Mouse (Mus musculus) adrenal gland, adult 2 months (tissue): ENCODE results near the gene Taok1. TPM values are rescaled to one million over a fixed set of nuclear protein-coding genes. Genes with fewer than 3 reads are reported as not detected.

ENCODE experiments used
- DNase-seq: peaks from one replicate; pipeline ENCODE4 v3.0.0; 2021
- polyA plus RNA-seq: library from polyadenylated mRNA; depleted of rRNA; stranded (reverse); fragments of >200 nt; gene quantifications from 2 replicates; pipeline ENCODE4 v1.2.3, GENCODE M21; 2012
- total RNA-seq, 2 experiments: library from RNA; stranded (reverse); gene quantifications; 2 replicates each; pipeline ENCODE4 v1.2.3; 2021

The Taok1 gene
- total and polyA plus RNA-seq, 3 experiments = 2.8 to 51.0 (median 45.9) TPM

GRCm38 (mm10) chr11:77508068-77509021, 99.3 kb downstream of the Taok1 start:
- DNase-seq = peak; percentile 89

- no peak for DNase-seq
Observed at GRCm38 (mm10) chr11:77507426-77507825, 100.2 kb downstream of the Taok1 start.

GRCm38 (mm10) chr11:77506941-77507340, 100.7 kb downstream of the Taok1 start:
- DNase-seq = no peak

DNA sequence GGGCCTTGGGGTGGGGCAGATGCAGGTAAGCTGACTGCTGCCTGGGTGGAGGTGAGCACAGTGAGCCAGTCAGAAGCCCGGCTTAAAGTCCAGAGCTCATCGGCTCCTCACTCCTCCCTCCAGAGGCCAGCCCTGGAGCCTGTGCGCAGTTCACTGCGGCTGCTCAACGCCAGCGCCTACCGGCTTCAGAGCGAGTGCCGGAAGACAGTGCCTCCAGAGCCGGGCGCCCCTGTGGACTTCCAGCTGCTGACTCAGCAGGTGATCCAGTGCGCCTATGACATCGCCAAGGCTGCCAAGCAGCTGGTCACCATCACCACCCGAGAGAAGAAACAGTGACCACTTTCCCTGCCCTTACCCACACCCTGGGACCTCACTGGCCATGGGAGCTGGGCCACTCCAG, 101.3 kb downstream of the Taok1 start:
- no peak for DNase-seq

GRCm38 (mm10) chr11:77505291-77505980, 102.2 kb downstream of the Taok1 start:
- no peak for DNase-seq

GRCm38 (mm10) chr11:77504377-77504776, 103.2 kb downstream of the Taok1 start:
- DNase-seq = no peak

DNA sequence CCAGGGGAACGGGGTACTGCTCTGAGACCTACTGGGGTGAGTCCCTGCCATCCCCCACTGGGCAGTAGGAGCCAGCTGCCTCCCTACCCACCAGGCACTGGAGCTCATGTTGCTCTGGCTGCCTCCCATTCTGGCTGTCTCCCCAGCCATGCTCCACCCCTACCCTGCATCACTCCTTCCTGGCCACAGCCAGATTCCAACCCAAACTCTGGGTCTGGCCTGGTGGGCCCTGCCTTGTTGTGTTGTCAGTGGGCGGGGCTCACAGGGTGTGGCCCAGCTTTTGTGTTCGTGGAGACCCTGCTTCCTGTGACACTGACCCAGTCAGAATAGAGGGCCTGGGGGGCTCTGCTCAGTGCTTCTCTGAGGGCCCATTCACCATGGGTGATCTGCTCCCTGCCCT, 104.1 kb downstream of the Taok1 start:
- DNase-seq = no peak

GRCm38 (mm10) chr11:77502481-77502880, 105.1 kb downstream of the Taok1 start:
- no peak for DNase-seq

GRCm38 (mm10) chr11:77501971-77502370, 105.6 kb downstream of the Taok1 start:
- DNase-seq = no peak

DNA sequence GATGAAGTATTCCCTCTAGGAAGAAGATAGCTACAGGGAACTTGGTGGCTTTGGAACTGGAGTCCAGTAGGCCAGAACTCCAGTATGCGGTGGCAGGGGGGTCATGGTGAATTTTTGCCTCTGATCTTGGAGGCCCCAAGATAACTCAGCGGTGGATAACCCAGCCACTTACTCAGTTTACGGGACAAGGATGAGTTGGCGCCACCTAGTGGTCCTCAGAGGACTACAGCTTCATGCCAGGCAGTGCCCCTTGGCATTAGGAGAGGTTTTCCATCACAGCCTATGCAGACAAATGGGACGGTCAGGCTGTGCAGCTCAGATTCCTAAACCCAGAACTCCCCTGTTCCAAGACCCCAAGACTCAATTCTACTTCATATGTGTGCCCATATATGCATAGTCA, 106.2 kb downstream of the Taok1 start:
- DNase-seq = peak; percentile 76

DNA sequence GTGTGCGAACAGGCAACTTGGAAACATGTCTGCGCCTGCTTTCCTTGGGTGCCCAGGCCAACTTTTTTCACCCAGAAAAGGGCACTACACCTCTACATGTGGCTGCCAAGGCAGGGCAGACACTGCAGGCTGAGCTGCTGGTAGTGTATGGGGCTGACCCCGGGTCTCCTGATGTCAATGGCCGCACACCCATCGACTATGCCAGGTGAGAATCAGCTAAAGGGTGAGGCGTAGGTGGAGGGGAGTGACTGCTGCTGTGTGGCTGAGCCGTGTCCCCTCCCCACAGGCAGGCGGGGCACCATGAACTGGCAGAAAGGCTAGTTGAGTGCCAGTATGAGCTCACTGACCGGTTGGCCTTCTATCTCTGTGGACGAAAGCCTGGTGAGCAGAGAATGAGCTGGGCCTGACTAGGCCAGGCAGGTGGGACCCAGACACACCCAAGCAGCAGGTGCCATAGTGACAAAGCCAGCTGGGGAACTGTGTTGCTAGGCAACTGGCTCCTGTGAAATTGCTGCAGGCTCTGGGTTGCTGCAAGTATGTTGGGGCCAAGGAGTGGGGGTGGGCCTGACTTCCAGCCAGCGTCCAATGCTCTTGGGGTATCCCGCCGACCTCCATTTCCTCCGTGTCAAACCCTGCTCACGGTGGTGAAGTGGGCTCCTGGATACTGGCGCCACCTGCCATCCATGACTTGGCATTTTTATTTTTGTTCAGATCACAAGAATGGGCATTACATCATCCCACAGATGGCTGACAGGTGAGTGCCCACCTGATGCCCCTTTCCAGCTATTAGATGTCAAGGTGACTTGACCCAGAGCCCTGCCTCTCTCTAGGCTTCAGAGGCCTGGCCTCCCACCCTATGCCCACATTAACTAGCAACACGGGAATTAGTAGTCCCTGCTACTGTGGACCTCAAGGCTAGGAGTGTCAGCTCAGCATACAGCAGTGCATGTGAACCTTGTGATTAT, 107.0 kb downstream of the Taok1 start:
- no peak for DNase-seq

- DNase-seq = no peak
Observed at GRCm38 (mm10) chr11:77499354-77499753, 108.3 kb downstream of the Taok1 start.

GRCm38 (mm10) chr11:77498261-77499139, 109.1 kb downstream of the Taok1 start:
- DNase-seq = no peak

DNA sequence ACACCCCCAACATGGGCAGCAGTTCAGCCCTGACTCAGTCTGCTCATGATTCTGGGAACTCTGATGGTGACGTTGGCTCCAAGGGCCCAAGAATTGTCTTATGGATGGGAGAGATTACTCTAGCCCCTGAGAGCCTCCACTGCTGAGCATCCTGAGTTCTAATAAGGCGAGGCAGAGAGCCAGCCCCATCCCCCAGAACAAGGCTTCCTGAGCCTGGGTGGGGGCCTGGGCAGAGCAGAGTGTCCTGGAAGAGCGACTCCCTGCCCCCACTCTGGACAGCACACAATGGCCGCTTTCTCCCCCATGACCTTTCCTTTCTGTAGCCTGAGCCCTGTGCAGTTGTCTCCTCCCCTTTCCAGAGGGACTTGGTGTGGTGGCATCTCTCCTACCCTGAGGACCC, 109.8 kb downstream of the Taok1 start:
- no peak for DNase-seq

- peak; percentile 79 for DNase-seq
Observed at GRCm38 (mm10) chr11:77497341-77497756, 110.3 kb downstream of the Taok1 start.

DNA sequence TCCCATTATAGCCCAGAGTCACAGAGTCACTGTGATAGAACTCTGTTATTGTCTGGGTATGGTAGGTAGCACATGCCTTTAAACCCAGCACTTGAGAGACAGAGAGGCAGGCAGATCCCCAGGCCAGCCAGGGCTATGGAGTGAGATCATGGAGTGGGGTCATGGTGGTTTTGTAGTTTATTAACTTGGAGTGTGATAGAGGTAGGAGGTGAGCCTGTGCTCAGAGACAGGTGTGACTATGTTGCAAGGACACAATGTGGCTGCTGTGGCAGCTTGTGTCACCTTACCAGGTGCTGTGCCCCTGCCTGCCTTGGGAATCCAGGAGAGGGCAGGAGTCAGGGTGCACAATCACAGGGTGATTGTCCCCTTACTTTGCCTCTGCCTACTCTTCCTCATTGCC, 112.1 kb downstream of the Taok1 start:
- DNase-seq = no peak

DNA sequence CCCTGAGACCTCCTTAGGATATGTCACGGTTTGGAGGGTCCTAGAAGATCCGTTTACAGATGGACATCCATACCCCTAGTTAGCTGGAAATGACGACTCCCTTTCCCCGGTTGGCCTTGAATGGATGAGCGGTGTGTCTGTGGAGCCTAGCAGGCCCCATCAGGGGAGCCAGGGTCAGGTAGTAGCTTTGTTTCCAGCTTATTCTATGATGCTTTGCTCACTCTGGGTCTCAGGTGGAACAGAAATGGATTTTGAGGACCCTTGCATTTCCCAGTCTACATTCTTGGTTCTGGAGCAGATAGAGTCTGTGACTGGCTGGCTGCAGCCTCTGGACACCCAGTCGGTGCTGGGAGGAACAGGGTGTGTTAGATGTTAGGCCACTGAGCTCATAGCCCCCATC, 112.8 kb downstream of the Taok1 start:
- DNase-seq = no peak

GRCm38 (mm10) chr11:77494344-77494676, 113.3 kb downstream of the Taok1 start:
- no peak for DNase-seq

GRCm38 (mm10) chr11:77493512-77494343, 113.9 kb downstream of the Taok1 start, which contains the start of gene Git1:
Git1 (plus strand) TSS chr11:77493562.
- peak; percentile 74 for DNase-seq

GRCm38 (mm10) chr11:77492911-77493332, 114.7 kb downstream of the Taok1 start:
- DNase-seq = peak; percentile 97
